Mouse (Mus musculus) CD8-positive naive resting alpha-beta T cell, adult 2 months (primary cell): Measurements from ENCODE around the gene Smc4.
"Not testable (repeated sequence)": the region's sequence is repeated elsewhere in the genome, so short reads cannot be mapped to it uniquely, and the experiment has no call there.

Source experiments
- DNase-seq, 2 experiments: peaks; one replicate each; pipeline ENCODE4 v3.0.0; 2022; ENCODE audit warnings: low read depth in 2 of 2, low spot score in 2 of 2

Smc4 gene

DNA sequence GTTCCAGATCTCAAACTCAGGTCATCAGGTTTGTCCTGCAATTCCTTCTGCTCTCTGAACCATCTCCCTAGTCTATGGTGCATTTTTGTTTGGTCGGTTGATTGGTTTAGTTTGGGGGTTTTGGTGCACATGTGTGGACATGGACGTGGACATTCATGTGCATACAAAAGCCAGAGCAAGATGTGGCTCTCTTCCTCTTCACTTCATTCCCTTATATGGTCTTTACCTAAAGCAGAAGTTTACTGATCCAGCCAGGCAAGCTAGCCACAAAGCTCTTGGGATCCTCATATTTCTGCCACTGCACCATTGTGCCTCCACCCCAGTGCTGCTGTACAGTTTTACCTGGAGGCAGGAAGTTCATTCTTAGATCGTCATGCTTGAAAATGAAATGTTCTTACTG, 12.6 kb downstream of the Smc4 start:
- no peak for DNase-seq

DNA sequence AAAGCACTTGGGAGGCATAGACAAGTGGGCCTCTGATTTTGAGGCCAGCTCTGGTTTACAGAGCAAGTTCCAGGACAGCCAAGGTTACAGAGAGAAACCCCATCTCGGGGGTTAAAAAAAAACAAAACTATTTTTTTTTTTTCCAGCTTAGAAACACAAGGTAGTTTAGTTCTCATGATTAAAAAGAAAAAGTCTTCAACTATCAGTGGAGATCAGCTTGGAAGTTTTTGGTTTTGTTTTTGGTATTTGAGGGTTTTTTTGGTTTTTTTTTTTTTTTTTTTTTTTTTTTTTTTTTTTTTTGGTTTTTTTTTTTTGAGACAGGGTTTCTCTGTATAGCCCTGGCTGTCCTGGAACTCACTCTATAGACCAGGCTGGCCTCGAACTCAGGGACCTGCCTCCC, 14.1 kb downstream of the Smc4 start:
- DNase-seq = not testable (repeated sequence)

DNA sequence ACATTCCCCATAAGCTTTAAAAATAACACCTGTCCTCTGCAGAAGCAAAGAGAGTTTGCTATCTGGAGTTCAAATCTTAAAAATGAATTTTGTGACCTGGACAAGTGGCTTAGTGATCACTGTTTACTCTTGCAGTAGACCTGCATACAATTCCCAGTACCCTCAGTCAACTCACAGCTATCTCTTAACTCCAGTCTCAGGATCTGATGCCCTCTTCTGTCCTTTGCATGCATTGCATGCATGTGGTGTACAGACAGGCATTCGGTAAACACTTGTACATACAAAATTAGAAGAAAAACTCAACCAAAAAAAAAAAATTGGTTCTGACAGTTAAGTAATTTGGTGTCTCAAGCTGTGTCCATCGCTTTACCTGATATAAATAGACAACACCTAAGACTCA, 15.7 kb downstream of the Smc4 start:
- peak in 1 of 2 experiments; percentile 26 for DNase-seq

DNA sequence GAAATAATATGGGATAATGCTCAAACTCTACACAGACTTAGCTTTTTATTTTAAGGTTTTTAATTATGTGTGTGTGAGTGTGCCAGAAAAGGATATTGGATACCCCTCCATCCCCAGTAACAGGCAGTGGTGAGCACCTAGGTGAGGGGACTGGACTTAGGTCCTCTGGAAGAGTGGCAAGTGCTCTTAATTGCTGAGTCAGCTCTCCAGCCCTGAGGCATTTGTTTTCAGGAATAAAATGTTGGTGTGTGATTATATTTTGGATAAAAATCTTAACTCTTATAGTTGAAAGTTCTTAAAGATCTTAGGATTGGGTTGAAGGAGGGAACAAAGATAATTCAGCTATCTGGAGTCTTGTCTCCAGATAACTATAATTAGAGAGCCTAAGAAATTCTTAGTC, 16.2 kb downstream of the Smc4 start:
- no peak for DNase-seq

DNA sequence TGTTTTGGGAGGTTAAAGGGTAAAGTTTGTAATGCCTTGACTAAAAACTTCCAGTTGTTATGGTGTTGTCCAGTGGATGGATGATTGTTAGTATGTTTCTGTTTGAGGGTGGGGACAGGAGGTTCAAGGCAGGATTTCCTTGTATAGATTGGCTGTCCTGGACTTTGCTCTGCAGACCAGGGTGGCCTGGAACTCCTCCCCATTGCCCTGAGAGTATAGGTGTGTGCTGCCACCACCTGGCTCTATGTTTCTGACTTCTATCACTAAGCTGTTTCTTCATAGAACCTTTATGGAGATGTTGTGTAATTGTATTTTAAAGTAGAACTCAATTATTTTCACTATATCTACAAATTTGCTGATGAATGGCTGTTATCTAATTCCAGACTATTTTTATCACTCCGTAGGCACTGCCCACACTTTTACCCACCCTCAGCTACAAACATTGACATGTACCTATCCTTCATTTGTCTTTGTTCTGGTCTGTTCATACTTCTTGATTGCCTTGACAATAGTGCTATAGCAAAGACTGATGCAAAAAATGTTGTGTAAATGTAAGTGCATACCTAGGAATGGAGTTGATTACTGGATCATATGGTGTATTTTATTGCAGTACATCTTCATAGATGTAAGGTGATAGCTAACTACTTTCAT, 21.7 kb downstream of the Smc4 start:
- DNase-seq = no peak

DNA sequence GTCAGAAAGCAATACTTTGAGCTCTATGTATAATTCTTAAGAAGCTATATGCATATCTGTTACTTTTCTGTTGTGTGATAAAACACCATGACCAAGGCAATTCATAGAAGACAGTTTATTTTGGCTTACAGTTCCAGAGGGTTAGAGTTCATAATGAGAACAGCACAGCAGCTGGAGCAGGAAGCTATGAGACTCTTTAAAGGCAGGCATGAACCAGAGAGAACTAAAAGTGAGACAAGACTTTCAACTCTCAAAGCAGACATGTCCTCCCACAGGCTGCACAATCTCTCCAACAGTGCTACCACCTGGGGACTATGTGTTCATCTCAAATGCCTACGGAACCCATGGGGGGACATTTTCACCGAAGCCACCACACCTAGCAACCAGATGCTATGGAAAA, 35.6 kb downstream of the Smc4 start:
- no peak for DNase-seq

DNA sequence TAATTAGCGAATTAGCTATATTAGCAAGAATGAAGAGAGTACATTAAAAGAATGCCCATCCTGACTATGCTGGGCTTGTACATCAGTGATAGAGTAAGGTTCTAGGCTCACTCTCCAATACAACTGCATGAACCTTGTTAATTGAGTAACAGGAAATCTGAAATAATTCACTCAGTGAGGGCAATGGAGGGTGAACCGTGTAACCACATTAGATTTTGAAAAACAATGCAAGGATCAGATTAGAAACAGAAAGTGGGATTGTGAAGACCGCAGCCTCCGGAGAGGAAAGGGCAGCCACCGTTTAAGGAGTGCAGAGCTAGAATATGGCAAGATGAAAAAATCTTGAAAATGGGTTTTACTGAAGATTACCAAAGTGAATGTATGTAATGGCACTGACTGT, 36.8 kb downstream of the Smc4 start:
- DNase-seq = peak in 1 of 2 experiments; percentile 32

DNA sequence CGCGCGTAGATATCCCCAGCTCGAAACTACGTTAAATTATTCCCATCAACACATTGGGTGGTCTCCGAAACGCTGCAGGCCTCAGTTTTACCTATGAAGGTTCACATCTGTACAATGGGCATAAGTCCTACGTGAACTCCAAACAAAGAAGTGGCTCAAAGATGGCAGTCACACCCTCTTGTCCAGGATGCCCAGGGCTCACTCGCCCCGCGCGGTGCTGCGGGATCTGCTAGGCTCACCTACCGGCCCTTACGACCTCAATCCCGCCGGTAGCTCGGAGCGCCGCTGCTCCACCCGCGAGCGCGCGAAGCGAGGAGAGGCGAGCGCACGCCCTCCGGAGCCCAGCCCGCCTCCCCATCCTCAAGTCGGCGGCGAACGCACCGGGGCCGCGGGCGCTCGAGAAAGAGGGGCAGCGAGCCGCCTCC, 39.6 kb downstream of the Smc4 start:
- no peak for DNase-seq

DNA sequence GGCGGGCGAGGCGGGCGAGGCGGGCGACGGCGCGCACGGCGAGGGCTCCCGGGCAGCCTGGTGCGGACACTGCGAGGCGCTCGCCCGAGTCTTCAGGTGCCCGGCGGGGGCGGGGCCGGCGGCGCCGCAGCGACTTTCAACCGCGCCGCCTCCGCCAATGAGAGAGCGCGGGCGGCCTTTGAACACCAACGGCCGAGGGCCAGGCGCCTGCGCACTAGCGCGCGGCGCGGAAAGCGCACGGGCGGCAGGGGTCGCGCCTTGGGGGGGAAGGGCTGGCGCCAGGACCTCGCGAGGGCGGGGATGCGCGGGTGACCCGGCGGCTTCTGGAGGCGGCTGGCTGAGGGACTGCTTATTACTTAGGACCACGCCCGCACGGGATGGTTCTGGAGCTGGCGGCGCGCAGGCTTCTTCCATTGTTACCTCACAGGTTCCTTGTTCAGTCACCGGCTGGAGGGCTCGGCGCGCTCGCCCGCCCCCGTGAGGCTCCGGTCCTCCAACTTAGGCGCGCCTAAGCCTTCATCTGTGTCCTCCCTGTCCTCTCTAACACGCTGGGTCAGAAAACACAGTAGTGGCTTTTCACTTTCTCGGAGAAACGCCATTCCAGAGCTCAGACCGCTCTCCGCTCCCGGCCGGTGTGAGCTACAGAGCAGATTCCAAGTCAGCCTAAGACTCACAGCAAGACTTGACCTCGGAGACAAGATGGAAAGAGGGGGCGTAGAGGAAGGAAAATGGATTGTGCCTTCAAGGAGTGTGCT, 40.3 kb downstream of the Smc4 start, which contains the start of gene Trim59:
Trim59 (minus strand) TSS at position 111 of the 755 bp plus-strand sequence.
- peak; percentile 70 to 74 for DNase-seq

DNA sequence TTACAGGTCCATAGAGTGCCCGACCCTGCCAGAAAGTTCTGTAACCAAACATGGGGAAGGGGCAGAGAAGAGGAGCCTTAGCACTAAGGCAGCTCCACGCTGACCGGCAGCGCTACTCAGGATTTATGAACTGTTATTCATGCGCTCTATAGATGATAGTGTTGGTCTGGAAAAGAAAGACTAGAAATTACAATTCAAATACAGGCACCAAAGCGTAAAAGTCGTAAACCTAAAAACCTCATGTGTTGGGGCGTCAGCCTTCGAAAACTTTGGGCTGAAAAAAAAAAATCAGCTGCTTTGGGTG, 40.8 kb downstream of the Smc4 start:
- DNase-seq = peak in 1 of 2 experiments; percentile 8

DNA sequence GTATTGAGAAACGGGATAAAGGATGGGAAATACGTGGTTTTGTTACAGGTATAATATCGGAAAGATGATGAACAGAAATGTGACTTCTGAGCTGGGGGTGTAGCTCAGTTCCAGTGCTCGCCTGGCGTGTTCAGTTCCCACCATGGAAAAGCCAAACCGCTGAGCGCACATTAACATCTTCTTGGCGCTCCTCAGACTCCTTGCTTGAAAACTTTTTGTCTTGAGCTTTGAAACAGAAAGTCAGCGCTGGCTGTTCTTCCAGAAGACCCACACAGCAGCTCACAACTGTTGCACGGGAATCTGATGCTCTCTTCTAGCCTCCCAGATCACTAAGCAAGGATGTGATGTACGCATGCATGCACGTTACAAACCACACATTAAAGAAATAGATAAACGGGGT, 41.2 kb downstream of the Smc4 start:
- DNase-seq = no peak

DNA sequence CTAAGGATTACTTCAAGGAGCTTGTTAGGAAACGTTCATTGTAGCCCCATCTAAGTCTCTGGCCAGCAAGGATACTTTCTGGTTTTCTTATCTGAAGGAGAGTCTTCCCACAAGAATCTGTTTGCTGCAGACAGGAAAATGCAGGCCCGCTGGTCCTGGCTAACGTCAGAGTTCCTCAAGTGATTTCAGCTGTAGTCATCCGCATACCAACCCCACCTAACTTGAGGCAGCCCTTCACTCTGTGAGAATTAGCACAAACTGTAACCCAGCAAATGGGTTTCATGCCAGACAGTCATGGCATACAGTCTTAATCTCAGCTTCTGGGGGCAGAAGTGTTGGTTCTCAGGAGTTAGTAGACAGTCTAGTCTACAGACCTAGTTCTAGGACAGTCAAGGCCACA, 42.0 kb downstream of the Smc4 start:
- DNase-seq = no peak

DNA sequence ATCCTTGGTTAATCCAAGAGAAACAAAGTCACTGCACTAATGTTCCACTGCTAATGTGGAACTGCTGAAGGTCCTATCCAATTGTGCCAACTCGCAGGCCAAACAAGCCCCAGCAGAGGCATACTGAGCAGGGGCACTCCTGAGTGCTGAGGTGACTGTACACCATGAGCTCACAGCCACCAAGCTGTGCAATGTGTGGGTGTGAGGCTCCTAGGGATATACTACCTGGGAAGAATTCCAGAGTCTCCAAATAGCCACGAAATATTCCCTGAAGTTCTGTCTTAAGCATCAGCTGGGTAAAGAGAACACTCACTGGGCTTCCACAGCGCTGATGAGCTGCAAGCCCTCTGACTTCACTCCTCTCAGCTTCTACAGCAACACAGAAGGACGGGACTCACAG, 43.1 kb downstream of the Smc4 start:
- no peak for DNase-seq

DNA sequence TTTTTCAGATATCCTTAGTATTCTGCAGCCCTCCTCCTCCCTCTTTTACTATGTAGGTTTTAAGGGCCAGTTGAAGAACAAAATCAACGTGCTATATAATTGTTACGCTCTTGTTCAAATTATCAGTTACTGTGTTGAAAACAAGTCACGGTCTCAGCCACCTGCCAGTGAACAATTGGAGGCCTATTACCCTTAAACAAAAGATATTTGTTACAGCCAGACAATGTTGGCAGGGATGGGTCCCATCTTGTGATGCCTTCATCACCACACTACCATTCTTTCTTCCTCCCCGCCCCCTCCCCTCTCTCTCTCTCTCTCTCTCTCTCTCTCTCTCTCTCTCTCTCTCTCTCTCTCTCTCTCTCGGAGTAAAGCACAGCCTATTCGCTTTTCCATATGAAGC, 44.5 kb downstream of the Smc4 start:
- no peak for DNase-seq

DNA sequence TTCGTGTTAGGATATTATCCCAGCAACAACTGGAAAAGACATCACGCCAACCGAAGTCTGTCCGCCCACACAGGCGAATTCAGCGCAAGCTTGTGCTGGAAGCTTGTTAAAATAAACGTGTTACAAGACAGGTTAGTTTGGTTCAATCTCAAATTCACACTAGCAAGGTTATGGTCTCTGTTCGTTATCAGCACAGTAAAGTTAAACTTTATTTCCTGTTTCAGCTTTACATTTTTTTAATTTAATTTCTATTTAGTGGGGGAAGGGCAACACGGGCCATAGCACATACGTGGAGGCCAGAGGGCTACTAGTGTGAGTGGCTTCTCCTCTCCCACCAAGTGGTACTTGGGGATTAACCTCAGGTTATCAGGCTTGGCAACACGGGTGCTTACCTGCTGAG, 47.4 kb downstream of the Smc4 start:
- DNase-seq = no peak

DNA sequence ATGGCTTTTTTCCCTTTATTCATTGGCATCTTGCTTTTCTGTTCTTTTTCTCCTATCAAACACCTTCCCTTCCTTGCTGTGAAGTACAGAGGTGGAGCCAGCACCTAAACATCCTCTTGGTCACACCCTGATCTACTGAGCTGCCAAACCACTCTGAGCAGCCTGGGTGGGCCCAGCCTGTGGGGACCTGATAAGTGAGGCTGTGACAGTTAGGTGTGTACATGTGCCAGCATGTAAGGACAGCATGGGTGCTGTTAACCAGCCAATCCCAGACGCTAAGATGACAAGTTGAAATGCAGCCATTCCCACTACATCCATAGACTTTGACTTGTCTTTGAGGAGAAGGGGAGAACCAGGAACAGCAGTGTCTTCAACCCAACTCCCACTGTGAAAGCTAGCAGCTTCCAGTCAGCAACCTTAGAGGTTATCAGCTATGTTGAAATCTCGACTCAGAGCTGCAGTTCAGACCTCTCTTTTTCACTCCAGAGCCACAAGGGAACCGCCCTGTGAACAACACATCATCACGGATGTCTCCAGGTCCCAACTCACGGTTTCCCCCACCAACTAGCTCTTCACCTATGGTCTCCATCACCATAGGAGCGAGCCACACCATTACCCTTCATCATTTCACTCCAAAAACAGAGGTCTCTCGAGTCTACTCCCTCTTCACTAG, 50.4 kb downstream of the Smc4 start:
- DNase-seq = no peak

DNA sequence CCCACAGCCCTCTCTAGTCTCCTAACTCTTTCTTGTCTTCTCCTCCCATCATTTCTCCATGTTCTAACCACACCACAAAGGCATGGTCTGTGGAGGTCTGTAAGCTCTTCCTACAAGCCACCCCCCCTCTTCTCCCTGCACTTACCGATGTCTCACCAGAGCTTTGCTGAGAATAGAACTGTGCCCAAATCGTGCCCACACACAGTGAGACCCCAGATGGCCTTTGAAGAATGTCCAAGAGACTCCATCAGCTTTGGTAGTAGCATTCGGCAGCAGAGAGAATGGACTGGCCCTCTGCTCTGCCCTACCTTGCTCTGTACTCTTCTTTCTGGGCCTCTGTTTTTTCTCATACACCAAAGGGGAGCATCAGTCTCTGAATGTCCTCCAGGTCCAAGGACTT, 51.3 kb downstream of the Smc4 start:
- no peak for DNase-seq

DNA sequence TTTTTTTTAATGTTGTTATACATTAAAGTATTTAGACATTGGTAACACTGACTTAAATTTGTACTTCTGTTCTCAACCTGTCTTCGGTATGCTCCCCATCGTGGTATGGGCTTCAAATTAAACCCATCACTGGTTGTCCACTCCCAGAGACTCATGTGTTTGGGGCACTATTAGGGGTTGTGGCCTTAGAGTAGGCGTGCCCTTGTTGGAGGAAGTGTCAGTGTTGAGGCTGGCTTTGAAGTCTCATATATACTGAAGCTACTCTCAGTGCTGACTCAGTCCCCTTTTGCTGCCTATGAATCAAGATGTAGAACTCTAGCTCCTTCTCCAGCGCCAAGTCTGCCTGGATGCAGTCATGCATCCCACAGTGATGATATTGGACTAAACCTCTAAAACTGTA, 56.1 kb downstream of the Smc4 start:
- no peak for DNase-seq

DNA sequence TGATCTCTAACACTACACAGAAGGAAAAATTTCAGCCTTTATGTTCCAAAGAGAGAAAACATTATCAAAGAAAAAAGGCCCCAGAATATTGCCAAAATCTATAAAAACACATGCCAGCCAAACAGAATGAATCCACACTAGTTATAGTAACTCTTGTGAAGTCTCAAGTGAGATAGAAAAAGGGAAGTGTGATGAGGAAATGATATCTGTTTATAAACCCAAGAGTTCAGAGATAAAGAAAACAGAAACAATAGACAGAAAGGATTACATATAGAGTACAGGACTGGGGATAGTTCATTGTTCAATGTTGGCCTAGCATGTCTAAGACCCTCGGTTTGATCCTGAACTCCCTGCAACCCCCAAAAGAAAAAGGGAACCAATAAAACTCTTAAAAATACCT, 58.2 kb downstream of the Smc4 start:
- DNase-seq = no peak

DNA sequence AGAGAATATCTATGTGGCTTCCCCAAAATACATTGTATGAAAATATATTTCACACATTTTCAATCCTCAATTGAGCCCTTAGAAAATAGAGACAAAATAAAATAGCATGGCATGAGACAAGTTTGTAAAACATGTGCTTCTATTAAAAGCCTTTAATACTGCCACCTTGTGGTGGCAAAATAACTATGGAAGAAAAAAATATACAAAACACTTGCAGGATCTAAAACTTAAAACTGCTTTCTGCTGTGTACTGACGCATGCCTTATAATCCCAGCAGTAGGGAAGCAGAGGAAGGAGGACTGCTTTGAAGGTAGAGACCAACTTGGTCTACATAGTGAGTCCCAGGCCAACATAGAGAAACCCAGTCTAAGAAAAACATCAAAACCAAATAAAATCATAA, 59.5 kb downstream of the Smc4 start:
- DNase-seq = no peak
